Mouse (Mus musculus): ENCODE data around the gene Pdcd2l. TPM values are rescaled to one million over a fixed set of nuclear protein-coding genes. Genes with fewer than 3 reads are reported as not detected.

Pdcd2l gene
- total and polyA plus RNA-seq, 3 experiments, result 27.9 to 51.6 (median 39.5) TPM

DNA sequence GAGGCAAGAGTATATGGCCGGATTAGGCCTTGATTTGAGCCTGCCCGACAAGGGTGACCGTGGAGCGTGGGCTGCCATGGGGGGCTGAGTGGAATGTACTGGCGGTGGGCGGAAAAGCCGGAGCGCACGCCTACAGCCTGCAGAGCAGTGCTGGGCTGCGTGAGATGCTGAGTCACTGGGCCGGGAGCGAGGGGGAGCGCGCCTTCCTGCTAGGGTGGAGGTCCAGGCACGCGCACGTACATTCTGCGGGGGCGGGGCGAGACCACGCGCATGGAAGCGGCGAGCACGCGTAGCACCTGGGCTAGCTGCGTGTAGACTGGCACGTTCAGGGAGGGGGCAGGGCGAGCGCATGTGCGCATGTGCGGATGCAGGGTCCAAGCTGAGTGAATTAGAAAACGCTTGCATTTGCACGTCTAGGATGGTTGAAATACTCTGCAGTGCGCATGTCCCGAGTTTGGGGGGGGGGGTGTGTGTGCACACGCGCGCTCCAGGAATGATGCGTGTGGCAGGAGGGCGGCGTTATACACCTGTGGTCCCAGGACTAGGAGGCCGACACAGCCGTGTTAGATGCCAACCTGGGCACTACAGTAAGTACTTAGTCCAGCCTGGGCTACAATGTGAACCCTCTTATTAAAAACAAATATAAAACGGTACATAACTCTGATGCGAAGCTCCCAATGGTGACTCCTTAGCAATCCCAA is 37.6 kb upstream of the Pdcd2l start:
- peaks cover 0 to 37% of the 10 kb centered on the region in 2 experiments; a peak in 2 of 4 replicates for H3K4me1 ChIP-seq (ENCODE audit: control insufficient read depth in 1 of 2, insufficient read depth in 2 of 2)
- peak overlapping the region; percentile 86 for H3K27ac ChIP-seq (ENCODE audit: insufficient read depth, low read depth)
- peak overlapping the region; percentile 96 for H3K4me2 ChIP-seq (ENCODE audit: insufficient read depth, low read depth, poor library complexity, severe bottlenecking)
- no peaks in the 10 kb centered on the region for H3K27me3 ChIP-seq (replicated peaks)
- H3K9me3 ChIP-seq (replicated peaks; ENCODE audit: low read length), result no peaks in the 10 kb centered on the region
- TF ChIP-seq ELF1 (IDR thresholded peaks at IDR 0.05; ENCODE audit: low read depth, low read length), result peak; percentile 78
- peak; percentile 97 for TF ChIP-seq MYC (IDR thresholded peaks at IDR 0.05; ENCODE audit: low read depth, low read length)
- peak; percentile 70; the same call in 1 of the 2 replicates for TF ChIP-seq MEF2A (IDR thresholded peaks at IDR 0.05; ENCODE audit: borderline replicate concordance, low read depth, low read length)
- peak; percentile 83 for TF ChIP-seq TBP (conservative IDR thresholded peaks at IDR 0.05; ENCODE audit: low read depth, low read length)
- peak; percentile 94 for TF ChIP-seq ETS1 (conservative IDR thresholded peaks at IDR 0.05; ENCODE audit: low read depth, low read length)
- TF ChIP-seq MXI1 (IDR thresholded peaks at IDR 0.05; ENCODE audit: low read depth, low read length), result peak; percentile 91
- TF ChIP-seq MAX (IDR thresholded peaks at IDR 0.05; ENCODE audit: low read length), result peak; percentile 95
- TF ChIP-seq POLR2AphosphoS2 (IDR thresholded peaks at IDR 0.05; ENCODE audit: low read depth, low read length), result peak; percentile 79; the same call in 1 of the 2 replicates
- peak; percentile 43; the same call in 1 of the 2 replicates for TF ChIP-seq EP300 (IDR thresholded peaks at IDR 0.05; ENCODE audit: low read length)
- peak; percentile 68 for TF ChIP-seq HCFC1 (IDR thresholded peaks at IDR 0.05; ENCODE audit: low read depth, low read length)
- TF ChIP-seq NELFE (IDR thresholded peaks at IDR 0.05; ENCODE audit: low read depth, low read length), result peak; percentile 60
- no peak for TF ChIP-seq UBTF (IDR thresholded peaks at IDR 0.05; ENCODE audit: low read depth, low read length)
- TF ChIP-seq GABPA (IDR thresholded peaks at IDR 0.05; ENCODE audit: insufficient replicate concordance, low read depth, low read length), result peak; percentile 7; the same call in 1 of the 2 replicates
- no peak for TF ChIP-seq SIN3A (IDR thresholded peaks at IDR 0.05; ENCODE audit: low read length)
- TF ChIP-seq MAFK (IDR thresholded peaks at IDR 0.05; ENCODE audit: insufficient replicate concordance, low read length), result peak; percentile 91
- peak; percentile 89; the same call in 1 of the 2 replicates for TF ChIP-seq RCOR1 (conservative IDR thresholded peaks at IDR 0.05; ENCODE audit: low read depth, low read length)
- no peak for TF ChIP-seq RAD21 (IDR thresholded peaks at IDR 0.05; ENCODE audit: low read depth, low read length)
- TF ChIP-seq ZNF384 (IDR thresholded peaks at IDR 0.05; ENCODE audit: low read depth, low read length), result peak; percentile 17; the same call in 1 of the 2 replicates
- TF ChIP-seq ZMIZ1 (IDR thresholded peaks at IDR 0.05; ENCODE audit: low read depth, low read length), result peak; percentile 90
- peak; percentile 82 for TF ChIP-seq IRF4 (IDR thresholded peaks at IDR 0.05; ENCODE audit: low read depth, low read length)
- TF ChIP-seq SMC3 (IDR thresholded peaks at IDR 0.05; ENCODE audit: low read depth, low read length), result no peak
- no peak for TF ChIP-seq E2F4 (IDR thresholded peaks at IDR 0.05; ENCODE audit: insufficient replicate concordance, low read depth, low read length)
- peak; percentile 95 for TF ChIP-seq MAZ (IDR thresholded peaks at IDR 0.05; ENCODE audit: low read depth, low read length)
- no peak for TF ChIP-seq CTCF (conservative IDR thresholded peaks at IDR 0.05 in 1 of 2, IDR thresholded peaks at IDR 0.05 in 1 of 2; ENCODE audit: low read depth in 2 of 2, low read length in 2 of 2)
- TF ChIP-seq CHD2 (IDR thresholded peaks at IDR 0.05; ENCODE audit: low read length), result peak; percentile 94
- no peak for TF ChIP-seq KAT2A (IDR thresholded peaks at IDR 0.05; ENCODE audit: insufficient replicate concordance, low read length)
- peak; percentile 91; the same call in 1 of the 2 replicates for TF ChIP-seq TCF12 (IDR thresholded peaks at IDR 0.05; ENCODE audit: low read depth, low read length)
- TF ChIP-seq JUN (IDR thresholded peaks at IDR 0.05; ENCODE audit: insufficient read depth, low read depth, low read length), result no peak; the same call in 1 of the 2 replicates
- TF ChIP-seq NRF1 (IDR thresholded peaks at IDR 0.05; ENCODE audit: low read depth, low read length), result peak; percentile 93
- peak; percentile 100 for TF ChIP-seq BHLHE40 (IDR thresholded peaks at IDR 0.05; ENCODE audit: low read depth, low read length)
- TF ChIP-seq POLR2A (IDR thresholded peaks at IDR 0.05; ENCODE audit: low read depth, low read length), result peak; percentile 84
- peak; percentile 15; the same call in 1 of the 2 replicates for TF ChIP-seq USF1 (IDR thresholded peaks at IDR 0.05; ENCODE audit: low read depth, low read length)
- H3K36me3 ChIP-seq (replicated peaks in 1 of 2; ENCODE audit: control insufficient read depth in 1 of 2, insufficient read depth in 1 of 2, low read length in 1 of 2), result peaks cover 14 to 30% of the 10 kb centered on the region in 2 experiments
- peaks cover 9% of the 10 kb centered on the region for H3K79me2 ChIP-seq (replicated peaks; ENCODE audit: control insufficient read depth, extremely low read depth, insufficient read depth, poor library complexity, severe bottlenecking)
- dilution Hi-C loops (cut with MboI; ENCODE audit: extremely low pct_ligation_motif_present, extremely low pct_unique_long_range_greater_than_20kb, low sequenced_read_pairs) (no loop called here), in situ Hi-C loops (cut with MboI; ENCODE audit: low pct_ligation_motif_present, low pct_unique_long_range_greater_than_20kb, low sequenced_read_pairs) (loop anchor here (5.0 kb wide), 1 partner anchor 67 kb away; the partner anchor contains the start of gene Uba2)
- DNase-seq (ENCODE audit: extremely low read depth), result peak; percentile 99
- H3K4me3 ChIP-seq (replicated peaks in 1 of 3; ENCODE audit: low read depth in 2 of 3, low read length in 2 of 3, poor library complexity in 1 of 3), result peak overlapping the region; percentile 55 to 93 (median 75)
- H3K9ac ChIP-seq (ENCODE audit: insufficient read depth, low read depth), result peak overlapping the region; percentile 93

Measured in CH12.LX (cell line).